Mouse (Mus musculus) kidney, adult 2 months (tissue): ENCODE data around the gene Ccdc6.
"Not testable (repeated sequence)": the region's sequence is repeated elsewhere in the genome, so short reads cannot be mapped to it uniquely, and the experiment has no call there.

Experiments
- CTCF ChIP-seq: fragments of 200-500 bp; conservative IDR thresholded peaks from 2 replicates; pipeline ENCODE4 v1.5.1; 2011; ENCODE audit warnings: low read depth, mild to moderate bottlenecking, control low read depth, low read length, moderate library complexity, mixed read lengths; ENCODE audit not compliant: insufficient read depth, insufficient read length
- POLR2A ChIP-seq: fragments of 200-500 bp; IDR thresholded peaks from one replicate; pipeline ENCODE4 v1.6.1; 2011; ENCODE audit warnings: low read depth, low read length, control low read depth

GRCm38 (mm10) chr10:70222231-70222630, 125.3 kb downstream of the Ccdc6 start:
- TF ChIP-seq CTCF, POLR2A: not testable (repeated sequence)
